Mouse (Mus musculus) testis, postnatal 10 days (tissue): ENCODE data around the gene Fgfr2.
A peak's percentile ranks its signal among the peaks of the same experiment; 100 is the strongest.

Experiments used
- DNase-seq: peaks from one replicate; pipeline ENCODE4 v3.0.0; 2021; ENCODE audit warnings: low spot score

Fgfr2 gene

GRCm38 (mm10) chr7:130265319-130266165 lies 2857.6 kb downstream of the Fgfr2 start:
- DNase-seq, result peak; percentile 54

GRCm38 (mm10) chr7:130264616-130265318 lies 2858.4 kb downstream of the Fgfr2 start:
- peak; percentile 74 for DNase-seq

- peak; percentile 57 for DNase-seq
These were observed 2859.3 kb downstream of the Fgfr2 start for GRCm38 (mm10) chr7:130263799-130264351.

- DNase-seq, result no peak
These were observed 2859.9 kb downstream of the Fgfr2 start for GRCm38 (mm10) chr7:130263233-130263594.

GRCm38 (mm10) chr7:130262528-130263232 lies 2860.5 kb downstream of the Fgfr2 start:
- no peak for DNase-seq

- DNase-seq, result no peak
These were observed 2861.2 kb downstream of the Fgfr2 start for GRCm38 (mm10) chr7:130261684-130262527.

GRCm38 (mm10) chr7:130260905-130261683 lies 2862.1 kb downstream of the Fgfr2 start:
- no peak for DNase-seq

GRCm38 (mm10) chr7:130260060-130260459 lies 2863.1 kb downstream of the Fgfr2 start:
- no peak for DNase-seq

GRCm38 (mm10) chr7:130258704-130259295 lies 2864.3 kb downstream of the Fgfr2 start:
- DNase-seq, result no peak

GRCm38 (mm10) chr7:130257991-130258703 lies 2865.0 kb downstream of the Fgfr2 start:
- no peak for DNase-seq

GRCm38 (mm10) chr7:130253264-130253663 lies 2869.9 kb downstream of the Fgfr2 start:
- no peak for DNase-seq

GRCm38 (mm10) chr7:130251936-130252523 lies 2871.1 kb downstream of the Fgfr2 start:
- no peak for DNase-seq

GRCm38 (mm10) chr7:130250994-130251393 lies 2872.2 kb downstream of the Fgfr2 start:
- no peak for DNase-seq

GRCm38 (mm10) chr7:130248403-130248802 lies 2874.7 kb downstream of the Fgfr2 start:
- no peak for DNase-seq

- no peak for DNase-seq
These were observed 2875.3 kb downstream of the Fgfr2 start for GRCm38 (mm10) chr7:130247831-130248230.

- no peak for DNase-seq
These were observed 2876.7 kb downstream of the Fgfr2 start for GRCm38 (mm10) chr7:130246483-130246882.

GRCm38 (mm10) chr7:130244545-130244944 lies 2878.6 kb downstream of the Fgfr2 start:
- DNase-seq, result no peak

GRCm38 (mm10) chr7:130243811-130244210 lies 2879.3 kb downstream of the Fgfr2 start:
- DNase-seq, result no peak

- DNase-seq, result no peak
These were observed 2883.0 kb downstream of the Fgfr2 start for GRCm38 (mm10) chr7:130240191-130240590.
